Mouse (Mus musculus) T-helper 17 cell (primary cell): Measurements from ENCODE around the gene Mep1a.

Source experiments
- in situ Hi-C, 2 experiments: fragments of 300-600 bp; cut with MboI, MseI; formaldehyde crosslinking; loops; 1 replicate in 1 of 2; 2 replicates in 1 of 2; pipeline ENCODE4 v1.15.1; 2025; ENCODE audit warnings: high pct_unique_total_duplicates in 2 of 2

The Mep1a gene

GRCm38 (mm10) chr17:43485982-43486381 lies 16.6 kb downstream of the Mep1a start:
- in situ Hi-C loops = no loop called here

GRCm38 (mm10) chr17:43477621-43478020 lies 25.0 kb downstream of the Mep1a start:
- in situ Hi-C loops = no loop called here

GRCm38 (mm10) chr17:43474775-43475174 lies 27.8 kb downstream of the Mep1a start:
- in situ Hi-C loops = no loop called here

- in situ Hi-C loops = no loop called here
Observed at GRCm38 (mm10) chr17:43472558-43472957, 30.1 kb downstream of the Mep1a start.

GRCm38 (mm10) chr17:43470039-43470438 lies 32.6 kb downstream of the Mep1a start:
- in situ Hi-C loops = no loop called here

- in situ Hi-C loops = no loop called here
Observed at GRCm38 (mm10) chr17:43460245-43461181, 42.1 kb downstream of the Mep1a start.

- in situ Hi-C loops = loop anchor here (5.0 to 10.0 kb wide), 4 partner anchors 192 to 455 kb away; no protein-coding TSS in a partner anchor
Observed at GRCm38 (mm10) chr17:43459737-43460230, 42.8 kb downstream of the Mep1a start.

- in situ Hi-C loops = loop anchor here (5.0 to 10.0 kb wide), 4 partner anchors 191 to 454 kb away; no protein-coding TSS in a partner anchor
Observed at GRCm38 (mm10) chr17:43458598-43458997, 44.0 kb downstream of the Mep1a start.

- in situ Hi-C loops = loop anchor here (5.0 to 10.0 kb wide), 4 partner anchors 189 to 446 kb away; no protein-coding TSS in a partner anchor
Observed at GRCm38 (mm10) chr17:43451216-43451615, 51.4 kb downstream of the Mep1a start.

- in situ Hi-C loops = no loop called here
Observed at GRCm38 (mm10) chr17:43434485-43434884, 68.1 kb downstream of the Mep1a start.

GRCm38 (mm10) chr17:43431692-43432091 lies 70.9 kb downstream of the Mep1a start:
- in situ Hi-C loops = no loop called here
